In the genomic region with DNA sequence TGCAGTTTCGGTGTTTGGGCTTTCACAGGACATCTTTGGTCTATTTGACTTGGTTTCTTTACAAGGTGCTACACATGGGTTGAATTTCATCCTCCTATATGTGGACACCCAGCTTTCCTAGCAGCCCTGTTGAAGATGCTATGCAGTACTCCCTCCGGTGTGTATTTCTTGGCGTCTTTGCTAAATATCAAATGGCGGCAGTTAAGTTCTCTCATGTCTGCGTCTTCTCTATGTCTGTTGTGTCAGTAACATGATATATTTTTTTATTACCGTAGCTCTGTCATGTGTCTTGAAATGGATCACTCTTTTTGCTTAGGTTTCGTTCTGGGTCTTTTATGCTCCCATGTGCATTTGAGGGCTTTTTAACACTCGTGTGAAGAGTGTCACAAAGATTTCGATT, we compare ENCODE assay signal across 22 mouse cellular contexts. TPM values are rescaled to one million over a fixed set of nuclear protein-coding genes. Genes with fewer than 3 reads are reported as not detected.
DNase-seq lines count a peak whose midpoint lies in the region; ATAC-seq and TF ChIP-seq lines count a peak whose summit lies in the region.
"Had no signal": no experiment of that assay in that cellular context is flagged by ENCODE, and none has a peak within 500 bp of the region (broad histone marks: within the 10 kb centered on the region; RNA-seq: fewer than 3 reads in every experiment).

No protein-coding gene starts in this region.

- no peak overlapping the region for H3K27ac ChIP-seq in kidney, embryonic 14.5 days (ENCODE audit: low read depth, low read length)
- no peak overlapping the region for H3K27ac ChIP-seq in kidney, embryonic 15.5 days
- H3K27ac ChIP-seq in kidney, embryonic 16.5 days (ENCODE audit: low read length): no peak overlapping the region
- H3K27ac ChIP-seq in kidney, postnatal 0 days: no peak overlapping the region
- H3K27ac ChIP-seq in midbrain, embryonic 11.5 days (ENCODE audit: low read depth, low read length): no peak overlapping the region
- H3K27ac ChIP-seq in midbrain, embryonic 13.5 days: no peak overlapping the region

- H3K36me3 ChIP-seq in kidney, embryonic 14.5 days (ENCODE audit: control insufficient read depth, insufficient read depth, low read length): no peaks in the 10 kb centered on the region
- H3K36me3 ChIP-seq in kidney, embryonic 15.5 days: no peaks in the 10 kb centered on the region
- no peaks in the 10 kb centered on the region for H3K36me3 ChIP-seq in kidney, embryonic 16.5 days (ENCODE audit: insufficient read depth, low read length)
- no peaks in the 10 kb centered on the region for H3K36me3 ChIP-seq in kidney, postnatal 0 days (ENCODE audit: insufficient read depth, low read length)
- H3K36me3 ChIP-seq in midbrain, embryonic 11.5 days (ENCODE audit: control insufficient read depth, insufficient read depth, low read length): no peaks in the 10 kb centered on the region
- no peaks in the 10 kb centered on the region for H3K36me3 ChIP-seq in midbrain, embryonic 13.5 days
- H3K36me3 ChIP-seq: G1E had no signal

- no peak for DNase-seq in kidney, postnatal 10 days
- peak; percentile 52 for DNase-seq in kidney, postnatal 0 days (ENCODE audit: low spot score)
- DNase-seq in kidney, postnatal 4 days: no peak
- peak; percentile 80 for DNase-seq in midbrain, embryonic 11.5 days (ENCODE audit: low spot score, missing footprints)
- DNase-seq: adrenal gland, adult 2 months; adrenal gland, adult 8-10 months; adrenal gland, postnatal 10 days; adrenal gland, postnatal 14 days; adrenal gland, postnatal 25 days; adrenal gland, postnatal 36 days; B cell, adult 2 months; cerebellum, adult 11 months; cerebellum, adult 11-12 months had no signal

- 43% methylated on average over 9 of the region's 9 CpGs for WGBS in kidney, embryonic 14.5 days
- 44% methylated on average over 9 of the region's 9 CpGs for WGBS in kidney, embryonic 15.5 days
- 44% methylated on average over 9 of the region's 9 CpGs for WGBS in kidney, embryonic 16.5 days
- WGBS in kidney, postnatal 0 days: 39% methylated on average over 9 of the region's 9 CpGs
- 88% methylated on average over 9 of the region's 9 CpGs for WGBS in midbrain, embryonic 11.5 days
- 94% methylated on average over 9 of the region's 9 CpGs for WGBS in midbrain, embryonic 13.5 days

- no peak overlapping the region for H3K4me2 ChIP-seq in kidney, embryonic 14.5 days (replicated peaks; ENCODE audit: low read depth, low read length)
- no peak overlapping the region for H3K4me2 ChIP-seq in kidney, embryonic 15.5 days
- H3K4me2 ChIP-seq in kidney, embryonic 16.5 days (replicated peaks; ENCODE audit: low read depth, low read length): no peak overlapping the region
- no peak overlapping the region for H3K4me2 ChIP-seq in kidney, postnatal 0 days (ENCODE audit: low read length)
- H3K4me2 ChIP-seq in midbrain, embryonic 11.5 days: no peak overlapping the region
- H3K4me2 ChIP-seq in midbrain, embryonic 13.5 days (replicated peaks): no peak overlapping the region

- TF ChIP-seq CTCF in kidney, postnatal 0 days (IDR thresholded peaks at IDR 0.05; ENCODE audit: low read depth): no peak

- no peaks in the 10 kb centered on the region for H3K27me3 ChIP-seq in kidney, embryonic 14.5 days (ENCODE audit: control insufficient read depth, insufficient read depth, low read length)
- no peaks in the 10 kb centered on the region for H3K27me3 ChIP-seq in kidney, embryonic 15.5 days
- no peaks in the 10 kb centered on the region for H3K27me3 ChIP-seq in kidney, embryonic 16.5 days (ENCODE audit: insufficient read depth, low read length)
- H3K27me3 ChIP-seq in kidney, postnatal 0 days (ENCODE audit: insufficient read depth, low read length): no peaks in the 10 kb centered on the region
- H3K27me3 ChIP-seq in midbrain, embryonic 11.5 days (ENCODE audit: control insufficient read depth, insufficient read depth, low read length): no peaks in the 10 kb centered on the region
- no peaks in the 10 kb centered on the region for H3K27me3 ChIP-seq in midbrain, embryonic 13.5 days
- H3K27me3 ChIP-seq: CH12.LX had no signal

- no peak overlapping the region for H3K9ac ChIP-seq in kidney, embryonic 14.5 days (ENCODE audit: low read depth, low read length)
- no peak overlapping the region for H3K9ac ChIP-seq in kidney, embryonic 15.5 days
- H3K9ac ChIP-seq in kidney, embryonic 16.5 days (replicated peaks; ENCODE audit: low read length): no peak overlapping the region
- H3K9ac ChIP-seq in kidney, postnatal 0 days (ENCODE audit: low read depth, low read length): no peak overlapping the region
- no peak overlapping the region for H3K9ac ChIP-seq in midbrain, embryonic 11.5 days (ENCODE audit: low read length)
- H3K9ac ChIP-seq in midbrain, embryonic 13.5 days (replicated peaks): no peak overlapping the region

- H3K4me3 ChIP-seq in kidney, embryonic 14.5 days (ENCODE audit: low read length): no peak overlapping the region
- no peak overlapping the region for H3K4me3 ChIP-seq in kidney, embryonic 15.5 days (replicated peaks)
- no peak overlapping the region for H3K4me3 ChIP-seq in kidney, embryonic 16.5 days (ENCODE audit: low read length)
- H3K4me3 ChIP-seq in kidney, postnatal 0 days (replicated peaks; ENCODE audit: low read depth, low read length): no peak overlapping the region
- H3K4me3 ChIP-seq in midbrain, embryonic 11.5 days (ENCODE audit: low read depth, low read length): no peak overlapping the region
- H3K4me3 ChIP-seq in midbrain, embryonic 13.5 days (replicated peaks): no peak overlapping the region

- ATAC-seq in kidney, embryonic 14.5 days (ENCODE audit: low FRiP score, low TSS enrichment): peak; percentile 78
- peak; percentile 49; the same call in 1 of the 2 replicates for ATAC-seq in kidney, embryonic 15.5 days (replicated peaks; ENCODE audit: low FRiP score)
- ATAC-seq in kidney, embryonic 16.5 days (ENCODE audit: low FRiP score, low TSS enrichment): no peak
- no peak for ATAC-seq in kidney, postnatal 0 days (replicated peaks; ENCODE audit: low FRiP score, low read depth)
- no peak for ATAC-seq in midbrain, embryonic 11.5 days (ENCODE audit: low FRiP score)
- ATAC-seq in midbrain, embryonic 13.5 days: no peak
- ATAC-seq: activated CD4-positive, CD25-positive, alpha-beta regulatory T cell, adult 4 months; CD4-positive, CD25-positive, alpha-beta regulatory T cell, adult 4 months; Patski had no signal

- no peaks in the 10 kb centered on the region for H3K4me1 ChIP-seq in kidney, embryonic 14.5 days (ENCODE audit: control insufficient read depth, insufficient read depth, low read length)
- H3K4me1 ChIP-seq in kidney, embryonic 15.5 days: no peaks in the 10 kb centered on the region
- no peaks in the 10 kb centered on the region for H3K4me1 ChIP-seq in kidney, embryonic 16.5 days (ENCODE audit: insufficient read depth, low read length)
- no peaks in the 10 kb centered on the region; the same call in 1 of the 2 replicates for H3K4me1 ChIP-seq in kidney, postnatal 0 days (replicated peaks; ENCODE audit: insufficient read depth, low read length)
- H3K4me1 ChIP-seq in midbrain, embryonic 11.5 days (ENCODE audit: control insufficient read depth, insufficient read depth, low read length): no peaks in the 10 kb centered on the region
- H3K4me1 ChIP-seq in midbrain, embryonic 13.5 days (replicated peaks): no peaks in the 10 kb centered on the region

- H3K9me3 ChIP-seq in kidney, embryonic 14.5 days (ENCODE audit: control insufficient read depth, low read length): no peaks in the 10 kb centered on the region
- H3K9me3 ChIP-seq in kidney, embryonic 15.5 days (replicated peaks): no peaks in the 10 kb centered on the region
- H3K9me3 ChIP-seq in kidney, embryonic 16.5 days (ENCODE audit: low read length): no peaks in the 10 kb centered on the region
- H3K9me3 ChIP-seq in kidney, postnatal 0 days (replicated peaks; ENCODE audit: low read length): no peaks in the 10 kb centered on the region
- no peaks in the 10 kb centered on the region for H3K9me3 ChIP-seq in midbrain, embryonic 11.5 days (ENCODE audit: control insufficient read depth, low read length)
- no peaks in the 10 kb centered on the region for H3K9me3 ChIP-seq in midbrain, embryonic 13.5 days
- H3K9me3 ChIP-seq: G1E had no signal

RNA-seq across cellular contexts. Expression of a gene that starts 34.5 kb away (rescaled TPM):
- 10.1 and 15.0 TPM in 2 replicates for polyA plus RNA-seq in kidney, embryonic 14.5 days (2014; fragmentation: Nextera tagmentation; extraction: Ambion mirVana)
- polyA plus RNA-seq in kidney, embryonic 15.5 days (2015; fragmentation: Nextera tagmentation; extraction: Ambion mirVana): 13.1 and 15.7 TPM in 2 replicates
- 18.2 and 28.2 TPM in 2 replicates for polyA plus RNA-seq in kidney, embryonic 16.5 days (2015; fragmentation: Nextera tagmentation; extraction: Ambion mirVana)
- polyA plus RNA-seq in kidney, postnatal 0 days (2015; fragmentation: Nextera tagmentation; extraction: Ambion mirVana): 8.6 and 11.1 TPM in 2 replicates
- polyA plus RNA-seq in midbrain, embryonic 11.5 days (2014; fragmentation: Nextera tagmentation; extraction: Ambion mirVana): 9.5 and 15.7 TPM in 2 replicates
- 8.8 and 10.5 TPM in 2 replicates for polyA plus RNA-seq in midbrain, embryonic 13.5 days (2015; fragmentation: Nextera tagmentation; extraction: Ambion mirVana)
- polyA plus RNA-seq: adrenal gland, adult 2 months had no signal

RNA-seq across cellular contexts. Expression of a gene that starts 34.6 kb away (rescaled TPM):
- 96.8 and 139 TPM in 2 replicates for polyA plus RNA-seq in kidney, embryonic 14.5 days (2014; fragmentation: Nextera tagmentation; extraction: Ambion mirVana)
- 112 and 130 TPM in 2 replicates for polyA plus RNA-seq in kidney, embryonic 15.5 days (2015; fragmentation: Nextera tagmentation; extraction: Ambion mirVana)
- polyA plus RNA-seq in kidney, embryonic 16.5 days (2015; fragmentation: Nextera tagmentation; extraction: Ambion mirVana): 132 and 137 TPM in 2 replicates
- polyA plus RNA-seq in kidney, postnatal 0 days (2015; fragmentation: Nextera tagmentation; extraction: Ambion mirVana): 69.6 and 79.0 TPM in 2 replicates
- 163 and 164 TPM in 2 replicates for polyA plus RNA-seq in midbrain, embryonic 11.5 days (2014; fragmentation: Nextera tagmentation; extraction: Ambion mirVana)
- polyA plus RNA-seq in midbrain, embryonic 13.5 days (2015; fragmentation: Nextera tagmentation; extraction: Ambion mirVana): 123 and 136 TPM in 2 replicates

RNA-seq across cellular contexts. Expression of a gene that starts 57.8 kb away (rescaled TPM):
- 97.0 and 115 TPM in 2 replicates for polyA plus RNA-seq in kidney, embryonic 14.5 days (2014; fragmentation: Nextera tagmentation; extraction: Ambion mirVana)
- polyA plus RNA-seq in kidney, embryonic 15.5 days (2015; fragmentation: Nextera tagmentation; extraction: Ambion mirVana): 133 and 136 TPM in 2 replicates
- polyA plus RNA-seq in kidney, embryonic 16.5 days (2015; fragmentation: Nextera tagmentation; extraction: Ambion mirVana): 153 and 173 TPM in 2 replicates
- polyA plus RNA-seq in kidney, postnatal 0 days (2015; fragmentation: Nextera tagmentation; extraction: Ambion mirVana): 131 and 132 TPM in 2 replicates
- 93.7 and 102 TPM in 2 replicates for polyA plus RNA-seq in midbrain, embryonic 11.5 days (2014; fragmentation: Nextera tagmentation; extraction: Ambion mirVana)
- 66.1 and 74.5 TPM in 2 replicates for polyA plus RNA-seq in midbrain, embryonic 13.5 days (2015; fragmentation: Nextera tagmentation; extraction: Ambion mirVana)

Comparison
In these comparisons a context has a peak if more than half of its experiments do, and no peak if none do; other contexts are left out.
1. ATAC-seq: peak in kidney, embryonic 14.5 days (single experiment) and kidney, embryonic 15.5 days (single experiment); none in kidney, embryonic 16.5 days (single experiment), kidney, postnatal 0 days (single experiment), midbrain, embryonic 11.5 days (single experiment) and midbrain, embryonic 13.5 days (single experiment).
2. DNase-seq: peak in kidney, postnatal 0 days (single experiment) and midbrain, embryonic 11.5 days (single experiment); none in kidney, postnatal 10 days (single experiment) and kidney, postnatal 4 days (0 of 2).